Mouse (Mus musculus) kidney, adult 11 months (tissue): ENCODE results near the gene Popdc2.
A peak's percentile ranks its signal among the peaks of the same experiment; 100 is the strongest.
"Not testable (repeated sequence)": the region's sequence is repeated elsewhere in the genome, so short reads cannot be mapped to it uniquely, and the experiment has no call there.

Experiments
- DNase-seq: peaks from one replicate; pipeline ENCODE4 v3.0.0; 2022

Popdc2 gene

GRCm38 (mm10) chr16:38361933-38362332 is at the start of gene Popdc2:
TSS of gene Popdc2 (plus strand) at chr16:38362209.
- no peak for DNase-seq

- no peak for DNase-seq
Measured at GRCm38 (mm10) chr16:38318492-38318891, 43.5 kb upstream of the Popdc2 start.

GRCm38 (mm10) chr16:38319087-38319486 is 42.9 kb upstream of the Popdc2 start:
- no peak for DNase-seq

DNA sequence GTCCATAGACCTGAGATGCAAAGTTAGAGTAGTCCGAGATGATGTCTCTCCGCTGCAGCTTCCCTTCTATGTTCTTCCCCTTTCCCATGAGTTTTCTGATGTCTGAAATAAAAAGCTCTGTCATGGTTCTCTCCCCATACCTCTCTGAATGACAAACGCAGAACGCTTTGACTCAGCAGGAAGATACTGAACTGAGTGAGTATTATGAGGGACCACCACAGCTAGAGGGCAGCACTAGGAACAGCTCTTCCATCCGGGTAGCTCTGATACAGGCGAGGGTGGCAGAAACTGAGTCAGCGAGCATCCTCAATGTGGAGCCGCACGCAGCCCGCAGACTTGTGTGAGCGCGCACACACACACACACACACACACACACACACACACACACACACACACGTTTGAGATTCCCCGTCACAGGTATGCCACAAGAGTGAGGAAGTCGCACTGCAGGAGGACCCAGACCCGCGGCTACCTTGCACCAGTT is 40.5 kb upstream of the Popdc2 start:
- no peak for DNase-seq

DNA sequence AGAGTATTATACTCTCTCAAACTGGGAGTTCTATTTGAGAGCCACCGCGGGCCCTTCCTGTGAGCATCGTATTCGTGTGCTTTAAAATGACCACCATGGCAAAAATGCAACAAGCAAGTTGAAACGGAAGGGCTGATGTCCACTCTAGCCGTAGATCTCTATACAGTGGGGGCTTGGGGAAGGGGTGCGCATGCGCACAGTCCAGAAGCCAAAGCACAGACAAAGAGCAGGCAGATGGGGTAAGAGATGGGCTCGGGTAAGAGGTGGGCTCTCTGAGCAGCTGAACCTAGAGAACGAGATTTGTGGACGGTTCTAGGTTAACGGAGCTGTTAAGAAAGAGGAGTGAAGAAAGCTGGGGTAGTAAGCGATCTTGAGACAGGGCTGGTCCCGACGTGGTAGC is 37.7 kb upstream of the Popdc2 start:
- no peak for DNase-seq

GRCm38 (mm10) chr16:38326778-38327397 is 35.1 kb upstream of the Popdc2 start:
- no peak for DNase-seq

DNA sequence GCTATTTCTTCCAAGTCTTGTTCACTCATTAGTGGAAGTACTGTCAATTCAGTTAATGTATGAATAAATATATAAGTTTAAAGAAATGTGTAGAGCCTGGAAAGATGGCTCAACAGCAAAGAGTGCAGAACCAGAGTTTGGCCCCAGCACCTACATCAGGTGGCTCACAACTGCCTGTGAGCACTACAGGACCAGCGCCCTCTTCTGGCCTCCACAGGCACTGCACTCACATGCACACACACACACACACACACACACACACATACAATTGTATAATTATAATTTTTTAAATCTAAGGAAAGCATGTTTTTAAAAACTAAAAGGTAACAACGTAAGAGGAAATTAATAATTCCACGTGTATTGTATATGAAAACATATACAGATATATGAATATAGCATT is 32.7 kb upstream of the Popdc2 start:
- no peak for DNase-seq

- peak; percentile 76 for DNase-seq
Measured at GRCm38 (mm10) chr16:38334431-38334830, 27.6 kb upstream of the Popdc2 start.

GRCm38 (mm10) chr16:38338077-38338476 is 23.9 kb upstream of the Popdc2 start:
- not testable (repeated sequence) for DNase-seq

GRCm38 (mm10) chr16:38341396-38342324 is 20.3 kb upstream of the Popdc2 start, which contains the start of gene Maats1:
TSS of gene Maats1 (minus strand) at chr16:38342143.
- peak; percentile 67 for DNase-seq

GRCm38 (mm10) chr16:38344941-38345725 is 16.9 kb upstream of the Popdc2 start:
- DNase-seq: no peak

DNA sequence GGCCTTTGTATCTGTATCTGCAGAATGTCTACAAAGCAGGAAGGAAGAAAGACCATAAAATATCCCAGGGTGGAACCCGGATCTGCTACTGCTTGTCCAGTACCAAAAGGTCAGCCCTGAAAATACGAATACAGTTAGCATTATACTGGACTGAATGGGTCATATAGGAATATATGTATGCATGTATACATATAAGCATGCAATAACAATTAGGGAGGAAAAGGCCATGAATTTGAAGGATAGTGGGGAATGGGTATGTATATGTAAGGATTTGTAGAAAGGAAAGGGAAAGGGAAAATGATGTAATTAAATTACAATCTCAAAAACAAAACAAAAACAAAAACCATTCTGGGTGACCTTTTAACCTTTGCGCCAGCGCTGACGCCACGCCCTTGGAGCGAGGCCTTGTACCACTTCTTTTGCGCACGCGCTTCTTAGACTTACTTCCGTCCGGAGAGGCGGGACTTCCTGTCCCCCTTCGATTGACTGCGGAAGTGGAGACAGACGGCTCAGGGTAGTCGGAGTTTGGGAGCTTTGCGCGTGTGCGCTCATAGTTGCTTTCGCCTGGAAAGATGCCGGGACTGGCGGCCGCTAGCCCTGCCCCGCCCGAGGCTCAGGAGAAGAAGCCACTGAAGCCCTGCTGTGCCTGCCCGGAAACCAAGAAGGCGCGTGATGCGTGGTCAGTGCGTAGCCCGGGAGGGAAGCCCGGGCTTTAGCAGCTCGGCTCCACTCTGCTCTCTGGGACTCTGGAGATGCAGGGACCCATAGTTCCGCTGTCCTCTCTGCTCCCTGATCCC is 15.3 kb upstream of the Popdc2 start, which contains the start of the genes Cox17 and Gm21987:
Gene Cox17 (plus strand): TSS at position 463 of the 797 bp plus-strand sequence.
Gene Gm21987 (plus strand): TSS at position 512 of the 797 bp plus-strand sequence.
- DNase-seq: peak; percentile 96

GRCm38 (mm10) chr16:38347588-38347987 is 14.4 kb upstream of the Popdc2 start:
- no peak for DNase-seq

GRCm38 (mm10) chr16:38348217-38348761 is 13.7 kb upstream of the Popdc2 start:
- DNase-seq: no peak

GRCm38 (mm10) chr16:38349881-38350280 is 12.1 kb upstream of the Popdc2 start:
- DNase-seq: no peak

DNA sequence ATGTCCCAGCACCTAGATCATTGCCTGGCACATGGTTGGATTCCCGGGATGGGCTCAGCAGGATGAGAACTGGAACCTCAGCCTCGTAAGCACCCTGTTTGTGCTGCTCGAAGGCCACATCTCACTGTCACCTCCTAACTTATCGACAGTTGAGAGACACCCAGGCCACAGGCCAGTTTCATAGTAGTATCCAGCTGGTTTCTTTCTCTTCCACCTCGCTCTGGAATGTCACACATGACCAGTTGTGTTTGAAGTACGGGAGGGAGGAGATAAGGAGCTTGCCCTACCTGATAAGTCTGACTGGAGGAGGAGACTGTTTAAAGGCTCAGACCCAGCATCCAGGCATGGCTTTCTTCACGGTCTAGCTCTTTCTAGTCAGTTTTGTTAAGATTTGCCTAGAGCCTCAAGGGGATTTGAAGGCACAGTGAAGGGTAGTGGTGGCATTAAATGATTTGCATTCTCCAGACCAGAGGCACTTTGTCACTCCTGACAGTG is 11.6 kb upstream of the Popdc2 start:
- DNase-seq: no peak

- DNase-seq: no peak
Measured at GRCm38 (mm10) chr16:38350939-38351338, 11.1 kb upstream of the Popdc2 start.

DNA sequence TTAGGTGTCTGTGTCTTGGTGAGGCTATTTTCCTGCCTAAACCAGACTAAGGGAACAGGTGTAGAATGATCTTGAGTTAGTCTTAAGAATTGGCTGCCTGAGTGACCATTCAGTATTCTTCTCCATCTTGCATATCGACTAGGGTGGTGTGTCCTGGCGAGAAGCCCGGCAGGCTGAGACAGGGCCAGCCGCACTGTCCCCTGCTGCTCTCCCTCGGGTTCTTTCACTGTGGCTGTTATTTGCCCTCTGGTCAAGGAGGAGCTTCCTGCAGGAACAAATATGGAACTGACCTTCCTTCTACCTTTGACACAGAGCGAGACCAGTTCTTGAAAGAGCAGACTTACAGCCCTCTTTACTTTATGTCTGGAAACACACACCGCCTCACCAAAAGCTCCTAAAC is 10.0 kb upstream of the Popdc2 start:
- DNase-seq: peak; percentile 14

DNA sequence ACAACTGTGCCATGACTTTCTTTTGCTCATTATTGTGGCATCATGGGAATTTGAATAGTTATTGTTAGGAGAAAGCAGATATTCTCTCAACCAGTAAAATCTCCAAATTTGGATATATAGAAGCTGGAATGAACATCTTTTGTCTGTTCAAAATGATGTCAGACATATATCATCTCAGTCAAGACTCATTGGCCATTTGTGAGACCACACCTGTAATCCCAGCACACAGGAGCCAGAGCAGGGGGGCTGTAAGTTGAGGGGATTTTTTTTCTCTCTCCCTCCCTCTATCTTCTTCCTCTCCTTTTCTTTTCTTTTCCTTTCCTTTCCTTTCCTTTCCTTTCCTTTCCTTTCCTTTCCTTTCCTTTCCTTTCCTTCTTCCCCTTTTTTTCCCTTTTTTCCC is 9.2 kb upstream of the Popdc2 start:
- DNase-seq: no peak

DNA sequence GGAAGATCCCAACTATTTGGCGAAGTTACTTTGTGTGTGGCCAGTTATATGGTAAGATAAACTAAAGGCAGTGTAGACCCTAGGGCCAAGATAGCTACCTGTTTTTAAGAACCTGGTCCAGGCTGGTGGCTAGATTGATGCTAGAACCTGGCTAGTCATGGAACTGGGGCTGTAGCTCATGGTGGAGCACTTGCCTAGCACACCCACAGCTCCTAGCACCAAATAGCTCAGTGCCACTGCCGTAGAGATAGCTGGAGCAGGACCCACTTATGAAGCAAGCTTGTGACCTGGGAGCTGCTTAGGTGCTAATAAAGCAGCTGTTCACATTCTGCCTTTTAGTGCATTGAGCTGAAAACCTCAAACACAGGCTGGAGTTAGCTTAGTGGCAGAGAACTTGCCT is 8.4 kb upstream of the Popdc2 start:
- no peak for DNase-seq

DNA sequence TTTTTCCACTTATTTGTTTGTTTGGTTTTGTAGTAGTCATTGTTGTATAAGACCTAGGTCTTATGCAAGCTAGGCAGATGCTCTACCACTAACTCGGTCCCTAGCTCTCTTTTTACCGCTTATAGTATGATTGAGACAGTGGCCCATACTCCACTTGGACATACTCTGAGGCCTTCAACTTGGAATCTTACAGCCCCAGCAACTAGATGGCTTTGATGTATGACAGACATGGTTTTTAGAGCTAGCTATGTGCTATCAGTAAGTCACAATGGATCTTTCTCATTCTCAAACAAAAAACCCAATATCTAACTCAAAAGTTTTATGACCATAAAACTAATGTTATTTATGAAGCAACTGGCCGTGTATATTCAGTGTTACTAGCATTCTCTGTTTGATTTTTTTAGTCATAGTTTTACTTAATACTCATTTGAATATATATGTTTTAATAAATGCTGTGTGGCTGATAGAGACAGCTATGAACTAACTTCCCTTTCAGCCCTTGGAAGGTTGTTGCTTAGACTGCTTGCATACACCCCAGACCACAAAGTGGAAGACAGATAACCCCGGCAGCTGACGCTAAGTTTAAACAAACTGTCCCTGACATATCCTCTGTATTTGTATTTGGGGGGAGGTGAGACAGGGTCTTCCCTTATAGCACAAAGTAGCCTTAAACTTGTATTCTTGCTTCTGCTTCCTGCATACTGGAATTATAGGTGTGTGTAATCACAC is 7.7 kb upstream of the Popdc2 start:
- no peak for DNase-seq
